Mouse (Mus musculus): ENCODE data around the gene Hist2h2aa1. TPM values are rescaled to one million over a fixed set of nuclear protein-coding genes. Genes with fewer than 3 reads are reported as not detected.
A peak's percentile ranks its signal among the peaks of the same experiment; 100 is the strongest.
"Not testable (repeated sequence)": the region's sequence is repeated elsewhere in the genome, so short reads cannot be mapped to it uniquely, and the experiment has no call there.

Gene Hist2h2aa1
- total RNA-seq, 2 experiments from 2014 or later = 6.7 to 8.0 TPM

DNA sequence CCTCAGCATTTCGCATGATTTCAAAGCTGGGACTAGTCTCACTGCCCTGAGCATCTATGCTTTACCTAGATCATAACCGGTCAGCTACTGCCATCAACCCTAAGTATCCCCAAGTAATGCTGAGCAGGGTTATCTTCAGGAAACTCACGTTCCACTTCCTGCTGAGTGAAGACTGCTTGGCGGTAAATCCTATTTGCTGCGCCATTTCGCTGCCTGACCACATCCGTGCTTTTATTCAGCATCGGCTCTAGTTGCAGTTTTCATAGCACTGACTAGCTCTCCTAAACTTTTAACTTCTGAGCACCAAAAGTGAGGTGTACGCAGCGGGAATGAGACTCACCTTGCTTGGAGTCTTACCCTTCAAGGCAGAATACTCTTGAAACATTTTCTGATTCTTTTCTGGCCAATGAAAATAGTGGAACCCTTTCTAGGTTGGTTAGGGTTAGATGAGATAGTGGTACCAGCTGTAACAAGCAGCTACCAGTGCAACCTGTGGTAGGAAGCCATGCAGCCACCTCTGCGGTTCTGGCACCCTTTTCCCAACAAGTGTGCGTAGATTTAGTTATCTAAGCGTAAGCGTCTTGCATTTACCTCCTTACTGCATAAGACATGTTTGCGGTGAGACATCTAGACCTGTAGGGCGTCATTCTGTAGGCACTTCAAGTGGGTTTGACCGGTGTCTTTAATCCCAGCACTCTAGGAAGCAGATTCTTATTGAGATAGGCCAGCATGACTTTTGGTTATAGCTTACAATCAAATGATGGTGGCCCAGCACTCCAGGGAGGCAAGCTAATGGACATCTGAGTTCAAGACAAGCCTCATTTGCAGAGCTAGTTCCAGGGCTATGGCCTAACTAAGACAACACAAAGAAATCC lies 28.5 kb downstream of the Hist2h2aa1 start:
- DNase-seq (ENCODE audit: low spot score in 2 of 2) = no peak

DNA sequence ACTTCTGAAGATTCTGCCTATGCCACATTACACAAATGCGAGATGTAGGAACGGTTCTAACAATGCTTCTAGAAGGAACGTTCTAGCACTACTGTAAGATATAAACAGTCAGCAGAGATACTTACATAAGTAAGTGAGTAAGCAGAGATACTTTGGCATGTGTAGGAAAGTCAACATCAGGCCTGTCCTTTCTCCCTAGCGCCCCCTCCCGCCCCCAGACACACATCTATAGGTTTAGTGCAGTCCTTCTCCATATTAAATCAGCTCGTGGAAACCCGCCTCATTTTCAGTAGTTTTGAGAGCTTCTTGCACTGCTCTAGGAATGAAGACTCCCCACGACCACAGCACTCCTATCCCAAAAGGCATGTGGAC lies 32.1 kb downstream of the Hist2h2aa1 start:
- no peak for DNase-seq (ENCODE audit: low spot score in 2 of 2)

DNA sequence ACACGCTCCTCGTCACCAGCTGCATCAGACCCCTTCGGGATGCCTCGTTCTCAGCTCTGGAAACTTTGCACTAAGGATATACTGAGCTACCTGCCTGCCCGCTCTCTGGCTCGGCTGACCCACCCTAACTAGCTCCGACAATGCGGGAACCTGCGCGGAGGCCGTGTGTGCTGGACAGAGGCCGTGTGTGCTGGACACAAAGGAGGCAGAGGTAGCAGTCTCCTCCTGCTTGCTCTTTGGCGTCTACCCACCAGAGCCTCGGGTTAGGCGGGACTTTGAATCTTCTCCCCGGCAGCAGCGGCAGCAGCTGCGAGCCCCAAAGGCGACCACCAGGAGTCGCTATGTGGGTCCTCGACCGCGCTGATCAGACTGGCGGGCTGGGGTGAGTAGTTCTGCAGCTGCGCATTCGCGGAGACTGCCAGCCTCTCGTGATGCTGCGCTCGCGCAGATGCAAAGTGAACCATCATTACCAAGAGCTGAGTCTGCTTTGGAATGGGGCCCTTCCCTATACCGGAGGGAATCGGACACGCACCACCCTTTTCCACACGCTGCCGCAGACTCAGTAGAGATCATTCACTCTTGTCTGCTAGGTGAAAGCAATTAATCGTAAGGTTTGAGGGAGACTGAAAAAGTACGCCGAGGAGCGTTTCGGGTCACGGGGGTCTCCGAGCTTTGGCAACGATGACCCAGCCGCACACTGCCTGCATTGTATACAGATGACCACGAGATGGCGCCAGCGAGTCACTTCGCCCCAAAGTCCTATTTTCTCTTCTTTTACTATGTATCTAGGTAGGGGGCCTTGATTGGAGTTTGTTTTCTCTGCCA lies 32.7 kb downstream of the Hist2h2aa1 start:
- peak; percentile 93 to 94 for DNase-seq (ENCODE audit: low spot score in 2 of 2)

DNA sequence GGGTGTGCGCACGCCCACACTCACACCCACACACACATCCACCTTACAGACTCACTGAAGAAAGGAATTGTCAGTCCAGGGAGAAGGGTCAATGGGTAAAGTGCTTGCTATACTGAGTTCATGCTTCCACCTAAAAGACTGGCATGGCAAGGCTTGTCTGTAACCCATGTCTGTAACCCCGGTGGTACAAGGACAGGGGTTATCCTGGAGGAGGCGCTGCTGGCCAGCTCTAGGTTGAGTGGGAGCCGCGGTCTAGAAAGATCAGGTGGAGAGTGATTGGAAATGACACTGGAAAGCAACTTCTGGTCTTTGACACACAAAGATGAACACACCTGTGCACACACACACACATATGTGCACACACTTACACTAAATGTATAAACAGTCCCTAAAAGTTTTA lies 35.4 kb downstream of the Hist2h2aa1 start:
- DNase-seq (ENCODE audit: low spot score in 2 of 2) = no peak

DNA sequence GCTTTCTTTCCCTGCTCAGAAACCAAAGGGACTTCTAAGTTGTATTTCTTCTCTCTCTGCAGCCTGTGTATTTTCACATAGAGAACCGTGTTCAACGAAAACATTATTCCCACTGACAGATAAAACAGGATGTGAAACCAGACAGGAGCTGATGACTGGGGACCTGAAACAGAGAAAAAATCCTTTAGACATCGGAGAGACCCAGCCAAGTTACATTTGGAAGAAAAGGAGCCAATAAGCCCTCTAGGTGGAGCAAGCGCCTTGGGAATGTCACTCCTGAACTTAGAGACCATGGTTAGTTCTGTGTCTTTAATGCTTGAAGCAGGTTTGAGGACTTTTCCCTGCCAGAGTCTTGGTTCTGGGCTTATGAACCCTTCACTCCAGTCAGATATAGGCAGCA lies 39.2 kb downstream of the Hist2h2aa1 start:
- DNase-seq (ENCODE audit: low spot score in 2 of 2) = peak in 1 of 2 experiments; percentile 58

DNA sequence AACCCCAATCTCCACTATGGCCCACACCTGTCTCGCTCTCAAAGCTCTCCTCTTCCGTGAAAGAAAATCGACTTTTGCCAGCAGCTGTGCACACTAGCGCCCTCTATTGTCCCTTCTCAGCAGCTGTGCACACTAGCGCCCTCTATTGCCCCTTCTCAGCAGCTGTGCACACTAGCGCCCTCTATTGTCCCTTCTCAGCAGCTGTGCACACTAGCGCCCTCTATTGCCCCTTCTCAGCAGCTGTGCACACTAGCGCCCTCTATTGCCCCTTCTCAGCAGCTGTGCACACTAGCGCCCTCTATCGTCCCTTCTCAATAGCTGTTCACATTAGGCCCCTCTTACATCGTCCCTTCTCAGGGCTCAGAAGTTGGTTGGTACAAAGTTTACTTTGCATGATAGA lies 42.0 kb downstream of the Hist2h2aa1 start:
- DNase-seq (ENCODE audit: low spot score in 2 of 2) = not testable (repeated sequence)

DNA sequence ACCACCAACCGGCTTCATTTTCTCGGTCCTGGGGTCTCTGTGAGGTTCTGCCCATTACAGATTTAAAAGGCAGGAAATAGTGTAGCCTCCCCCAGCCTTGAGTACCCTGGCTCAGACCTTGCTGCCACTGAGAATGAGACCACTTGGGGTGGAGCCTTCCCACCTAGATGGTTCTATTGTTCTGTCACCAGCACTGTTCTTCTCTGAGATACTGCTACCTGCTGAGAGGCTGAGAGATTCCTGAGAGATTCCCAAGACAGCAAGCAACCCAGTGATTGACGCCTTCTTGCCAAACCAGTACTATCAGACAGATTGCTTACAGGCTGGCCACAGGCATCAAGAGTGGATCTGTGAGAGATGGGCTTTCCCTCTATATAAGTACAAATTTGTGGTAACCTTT lies 43.9 kb downstream of the Hist2h2aa1 start:
- no peak for DNase-seq (ENCODE audit: low spot score in 2 of 2)

DNA sequence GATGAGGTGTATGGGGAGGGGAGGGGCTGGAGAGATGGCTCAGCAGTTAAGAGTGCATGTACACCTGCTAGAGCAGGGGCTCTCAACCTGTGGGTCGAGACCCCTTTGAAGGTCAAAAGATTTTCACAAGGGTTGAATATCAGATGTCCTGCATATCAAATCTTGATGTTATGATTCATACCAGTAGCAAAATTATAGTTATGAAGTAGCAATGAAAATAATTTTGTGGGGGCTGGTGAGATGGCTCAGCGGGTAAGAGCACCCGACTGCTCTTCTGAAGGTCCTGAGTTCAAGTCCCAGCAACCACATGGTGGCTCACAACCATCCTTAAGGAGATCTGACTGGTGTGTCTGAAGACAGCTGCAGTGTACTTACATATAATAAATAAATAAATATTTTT lies 45.4 kb downstream of the Hist2h2aa1 start:
- not testable (repeated sequence) for DNase-seq (ENCODE audit: low spot score in 2 of 2)

DNA sequence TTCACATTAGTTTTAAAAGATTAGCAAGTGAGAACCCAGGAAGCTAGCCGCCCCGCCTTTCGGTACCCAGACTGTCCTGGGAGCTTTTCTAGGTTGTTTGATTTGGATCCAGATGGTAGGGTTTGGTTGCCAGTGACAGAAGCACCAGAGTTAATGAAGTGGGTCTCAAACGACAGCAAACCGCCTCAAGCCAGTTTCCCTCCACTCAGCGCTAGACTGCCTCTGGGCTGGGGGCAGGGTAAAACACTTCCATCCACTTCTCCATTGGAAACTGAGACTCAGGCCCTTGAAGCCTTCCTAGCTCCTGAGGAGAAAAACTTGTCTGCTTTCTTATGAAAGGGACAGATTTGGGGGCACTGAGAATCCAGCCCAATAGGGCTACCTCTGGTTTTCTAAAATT lies 47.3 kb downstream of the Hist2h2aa1 start:
- DNase-seq (ENCODE audit: low spot score in 2 of 2) = no peak

DNA sequence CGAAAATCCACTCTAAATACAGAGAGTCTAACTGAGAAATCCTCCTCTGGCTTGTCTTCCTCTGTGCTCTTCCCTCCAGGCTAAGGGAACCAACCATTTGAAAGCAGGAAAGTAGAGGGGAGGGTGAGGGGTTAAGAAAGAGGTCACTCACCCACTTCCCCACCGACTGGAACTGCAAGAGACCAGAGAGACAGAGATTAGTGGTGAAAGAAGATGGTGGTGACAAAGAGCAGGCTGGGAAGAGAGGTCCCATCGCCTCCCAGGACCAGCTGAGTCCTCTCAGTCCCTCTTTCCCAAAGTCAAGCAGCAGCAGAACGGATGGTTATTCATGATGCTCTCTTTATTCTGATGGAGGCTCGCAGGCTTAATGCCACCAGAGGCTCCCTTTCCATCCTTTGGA lies 48.1 kb downstream of the Hist2h2aa1 start:
- DNase-seq (ENCODE audit: low spot score in 2 of 2) = no peak

DNA sequence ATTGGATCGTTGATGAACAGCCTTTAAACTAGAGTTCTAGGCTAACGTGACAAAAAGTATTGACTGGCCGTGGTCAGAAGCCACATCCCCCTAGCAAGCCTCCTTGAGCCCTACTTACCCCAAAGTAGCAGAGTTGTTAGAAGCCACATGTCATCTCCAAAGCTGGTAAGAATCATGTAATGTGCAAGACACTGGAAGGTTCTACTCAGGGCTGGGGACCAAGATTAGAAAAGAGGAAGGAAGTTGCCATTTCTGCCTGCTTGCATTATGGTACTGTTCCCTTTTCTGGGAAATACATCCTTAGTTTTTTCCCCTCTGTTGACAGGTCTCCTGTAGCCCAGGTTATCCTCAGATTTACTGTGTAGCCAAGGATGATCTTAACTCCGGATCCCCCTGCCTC lies 48.5 kb downstream of the Hist2h2aa1 start, which contains the start of gene Fcgr1:
Fcgr1 (minus strand) TSS at position 183 of the 400 bp plus-strand sequence.
- no peak for DNase-seq (ENCODE audit: low spot score in 2 of 2)

Small RNA genes lying within 50 kb of the gene (microRNA-seq; reads per million reads assigned to microRNA genes)
- gene Gm44492 (0 reads per million in 2 experiments), gene Gm47311 (0 reads per million in 2 experiments), gene Gm47313 (0 reads per million in 2 experiments)

Other genes starting within 250 kb of the Hist2h2aa1 start
- 10 to 100 TPM; 43.7 to 44.5 TPM for gene Plekho1, start 249.5 kb upstream of the Hist2h2aa1 start, total RNA-seq (2021)
- 10 to 100 TPM; 41.1 to 47.8 TPM for gene Vps45, start 187.0 kb upstream of the Hist2h2aa1 start, total RNA-seq (2021)
- gene Otud7b, start 141.0 kb upstream of the Hist2h2aa1 start, total RNA-seq (2021) = 10 to 100 TPM; 27.4 to 31.0 TPM
- gene Mtmr11, start 83.5 kb upstream of the Hist2h2aa1 start, total RNA-seq (2021) = 1 to 10 TPM; 5.8 to 7.8 TPM
- gene Sf3b4, start 73.2 kb upstream of the Hist2h2aa1 start, total RNA-seq (2021) = 10 to 100 TPM; 48.6 to 52.4 TPM
- 100 to 1,000 TPM; 360 to 375 TPM for gene Sv2a, start 64.3 kb upstream of the Hist2h2aa1 start, total RNA-seq (2021)
- gene Bola1, start 25.8 kb upstream of the Hist2h2aa1 start, total RNA-seq (2021) = 10 to 100 TPM; 16.1 to 21.2 TPM
- gene Hist2h2ab, start 25.6 kb upstream of the Hist2h2aa1 start, total RNA-seq (2021) = 10 to 100 TPM in 1 of 2 experiments, 1 to 10 TPM in 1; 9.4 to 10.4 TPM
- gene Hist2h2ac, start 24.6 kb upstream of the Hist2h2aa1 start, total RNA-seq (2021) = 10 to 100 TPM; 28.2 to 31.3 TPM
- 1 to 10 TPM; 4.0 to 4.8 TPM for gene Hist2h2be, start 24.4 kb upstream of the Hist2h2aa1 start, total RNA-seq (2021)
- gene Hist2h3c2, start 6.4 kb upstream of the Hist2h2aa1 start, total RNA-seq (2021) = 10 to 100 TPM; 11.3 to 14.7 TPM
- 100 to 1,000 TPM; 248 to 267 TPM for gene Hist2h2aa2, start 5.2 kb upstream of the Hist2h2aa1 start, total RNA-seq (2021)
- gene Hist2h3c1, start 1.2 kb downstream of the Hist2h2aa1 start, total RNA-seq (2021) = not detected
- gene Hist2h4, start 17.8 kb downstream of the Hist2h2aa1 start, total RNA-seq (2021) = 10 to 100 TPM; 25.2 to 29.8 TPM
- 100 to 1,000 TPM in 1 of 2 experiments, 10 to 100 TPM in 1; 73.5 to 102 TPM for gene Hist2h3b, start 23.2 kb downstream of the Hist2h2aa1 start, total RNA-seq (2021)
- gene Hist2h2bb, start 24.3 kb downstream of the Hist2h2aa1 start, total RNA-seq (2021) = 100 to 1,000 TPM; 133 to 147 TPM
- 1 to 10 TPM; 2.3 to 2.5 TPM for gene Fcgr1, start 48.5 kb downstream of the Hist2h2aa1 start, total RNA-seq (2021)
- gene BC107364, start 206.8 kb downstream of the Hist2h2aa1 start, total RNA-seq (2021) = not detected

Data from layer of hippocampus, postnatal 14 days (tissue).